10 mouse cellular contexts compared by ENCODE assay signal in the genomic region with DNA sequence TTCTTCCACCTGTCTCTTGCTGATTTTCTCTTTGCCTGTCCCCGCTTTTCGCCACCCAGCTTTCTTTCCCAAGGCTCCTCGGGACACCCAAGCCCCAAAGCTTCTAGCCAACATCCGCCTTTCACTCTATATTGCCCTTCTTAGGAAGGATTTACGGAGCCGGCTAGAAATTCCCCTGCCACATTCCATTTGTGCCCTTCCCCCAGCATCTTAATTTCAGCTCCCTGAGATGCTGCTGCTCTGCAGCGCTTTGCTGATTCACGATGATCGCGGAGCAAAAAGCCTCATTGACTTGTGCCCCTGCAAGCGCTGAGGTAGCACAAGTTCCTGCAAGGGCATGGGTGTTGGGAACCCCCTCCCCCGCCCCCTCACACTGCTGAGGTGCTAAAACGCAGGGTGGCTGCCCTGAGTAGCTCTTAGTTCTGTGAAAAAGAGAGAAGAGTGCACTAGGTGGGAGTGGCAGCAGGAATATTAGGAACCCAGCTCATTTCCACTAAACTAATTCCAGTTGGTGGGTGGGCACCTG. TPM values are rescaled to one million over a fixed set of nuclear protein-coding genes. Genes with fewer than 3 reads are reported as not detected.
A peak's percentile ranks its signal among the peaks of the same experiment; 100 is the strongest.
DNase-seq lines count a peak whose midpoint lies in the region; ATAC-seq and TF ChIP-seq lines count a peak whose summit lies in the region.
"Had no signal": no experiment of that assay in that cellular context is flagged by ENCODE, and none has a peak within 500 bp of the region (broad histone marks: within the 10 kb centered on the region; RNA-seq: fewer than 3 reads in every experiment).

No protein-coding gene starts in this region.

- peak overlapping the region; percentile 41 for H3K4me2 ChIP-seq in heart, embryonic 11.5 days
- H3K4me2 ChIP-seq in forebrain, embryonic 12.5 days = peak overlapping the region; percentile 81
- peak overlapping the region; percentile 71 for H3K4me2 ChIP-seq in midbrain, embryonic 15.5 days

- H3K4me1 ChIP-seq in heart, embryonic 11.5 days (ENCODE audit: control insufficient read depth, insufficient read depth, low read length) = no peaks in the 10 kb centered on the region
- H3K4me1 ChIP-seq in heart, adult 2 months (ENCODE audit: control insufficient read depth, insufficient read depth, low read length) = no peaks in the 10 kb centered on the region
- no peaks in the 10 kb centered on the region for H3K4me1 ChIP-seq in forebrain, embryonic 12.5 days
- 0 out of 2 replicates have a peak, but pooled peaks cover 4% of the 10 kb centered on the region for H3K4me1 ChIP-seq in midbrain, embryonic 15.5 days

- TF ChIP-seq EP300 in heart, adult 2 months (IDR thresholded peaks at IDR 0.05; ENCODE audit: insufficient read depth, low read depth, low read length) = no peak

- intact Hi-C loops in heart, adult 2 months (cut with DNase I) = no loop called here

- no peaks in the 10 kb centered on the region for H3K79me2 ChIP-seq in heart, adult 2 months (replicated peaks; ENCODE audit: control insufficient read depth, insufficient read depth, low read length)

- peaks cover 29% of the 10 kb centered on the region for H3K27me3 ChIP-seq in heart, embryonic 11.5 days (ENCODE audit: control insufficient read depth, insufficient read depth, low read length)
- no peaks in the 10 kb centered on the region for H3K27me3 ChIP-seq in heart, adult 2 months (ENCODE audit: control insufficient read depth, insufficient read depth, low read length)
- peaks cover 33% of the 10 kb centered on the region for H3K27me3 ChIP-seq in forebrain, embryonic 12.5 days
- H3K27me3 ChIP-seq in midbrain, embryonic 15.5 days (replicated peaks) = no peaks in the 10 kb centered on the region
- H3K27me3 ChIP-seq: CH12.LX had no signal

- no peak overlapping the region for H3K9ac ChIP-seq in heart, embryonic 11.5 days (ENCODE audit: low read depth, low read length)
- H3K9ac ChIP-seq in heart, adult 2 months (ENCODE audit: low read depth, low read length) = no peak overlapping the region
- no peak overlapping the region for H3K9ac ChIP-seq in forebrain, embryonic 12.5 days
- no peak overlapping the region for H3K9ac ChIP-seq in midbrain, embryonic 15.5 days

- no peak overlapping the region for H3K4me3 ChIP-seq in heart, embryonic 11.5 days (ENCODE audit: low read depth, low read length)
- no peak overlapping the region for H3K4me3 ChIP-seq in heart, adult 2 months
- no peak overlapping the region for H3K4me3 ChIP-seq in forebrain, embryonic 12.5 days (replicated peaks)
- H3K4me3 ChIP-seq in midbrain, embryonic 15.5 days = peak overlapping the region; percentile 28

- no peaks in the 10 kb centered on the region for H3K9me3 ChIP-seq in heart, embryonic 11.5 days (replicated peaks; ENCODE audit: control insufficient read depth, low read length)
- H3K9me3 ChIP-seq in forebrain, embryonic 12.5 days = no peaks in the 10 kb centered on the region
- H3K9me3 ChIP-seq in midbrain, embryonic 15.5 days = no peaks in the 10 kb centered on the region

- no peak for DNase-seq in heart, adult 2 months
- DNase-seq in R1 (ENCODE audit: low read depth, low spot score) = peak; percentile 8
- no peak for DNase-seq in urinary bladder, postnatal 14 days (ENCODE audit: low spot score)
- no peak for DNase-seq in yolk sac, embryonic 10.5 days (ENCODE audit: low spot score)
- no peak for DNase-seq in lung, postnatal 10 days

- H3K27ac ChIP-seq in heart, embryonic 11.5 days (ENCODE audit: low read depth, low read length) = no peak overlapping the region
- H3K27ac ChIP-seq in heart, adult 2 months = no peak overlapping the region
- no peak overlapping the region for H3K27ac ChIP-seq in forebrain, embryonic 12.5 days
- H3K27ac ChIP-seq in midbrain, embryonic 15.5 days = no peak overlapping the region

- H3K36me3 ChIP-seq in heart, embryonic 11.5 days (ENCODE audit: control insufficient read depth, insufficient read depth, low read length) = no peaks in the 10 kb centered on the region
- H3K36me3 ChIP-seq in heart, adult 2 months (ENCODE audit: control insufficient read depth, insufficient read depth, low read length) = no peaks in the 10 kb centered on the region
- no peaks in the 10 kb centered on the region for H3K36me3 ChIP-seq in forebrain, embryonic 12.5 days (replicated peaks)
- no peaks in the 10 kb centered on the region for H3K36me3 ChIP-seq in midbrain, embryonic 15.5 days (replicated peaks)

- no peak for TF ChIP-seq POLR2A in heart, adult 2 months (IDR thresholded peaks at IDR 0.05; ENCODE audit: insufficient read depth, low read depth, low read length)

- 8% methylated on average over 13 of the region's 13 CpGs for WGBS in heart, embryonic 11.5 days (ENCODE audit: insufficient replicate concordance)
- WGBS in heart, adult 2 months = 13% methylated on average over 13 of the region's 13 CpGs
- 20% methylated on average over 13 of the region's 13 CpGs for WGBS in forebrain, embryonic 12.5 days
- 15% methylated on average over 13 of the region's 13 CpGs for WGBS in midbrain, embryonic 15.5 days

- TF ChIP-seq CTCF in heart, adult 2 months (IDR thresholded peaks at IDR 0.05) = no peak

- no peak for ATAC-seq in heart, embryonic 11.5 days (replicated peaks; ENCODE audit: insufficient number of reproducible peaks, low FRiP score, low TSS enrichment)
- ATAC-seq in forebrain, embryonic 12.5 days (ENCODE audit: low FRiP score) = no peak
- no peak for ATAC-seq in midbrain, embryonic 15.5 days (replicated peaks)

RNA-seq across cellular contexts. Expression of a gene that starts 1.2 kb away (rescaled TPM):
- not detected in 2 replicates for polyA plus RNA-seq in heart, embryonic 11.5 days (2014; fragmentation: Nextera tagmentation; extraction: Ambion mirVana)
- total RNA-seq in heart, adult 2 months (2021) = not detected
- polyA plus RNA-seq in heart, adult 2 months (2012; rRNA removed) = not detected in 2 replicates
- polyA plus RNA-seq in forebrain, embryonic 12.5 days (2016; fragmentation: Nextera tagmentation; extraction: Ambion mirVana) = not detected in 2 replicates
- 0.57 TPM in 1 of 2 replicates, not detected in the other for polyA plus RNA-seq in midbrain, embryonic 15.5 days (2015; fragmentation: Nextera tagmentation; extraction: Ambion mirVana)
- total RNA-seq: CH12.LX; layer of hippocampus, postnatal 10 days had no signal

RNA-seq across cellular contexts. Expression of a gene that starts 2.1 kb away (rescaled TPM):
- 0.28 and 0.34 TPM in 2 replicates for polyA plus RNA-seq in heart, embryonic 11.5 days (2014; fragmentation: Nextera tagmentation; extraction: Ambion mirVana)
- under 1 TPM in 1 of 2 experiments, not detected in 1; 0.26 TPM for total RNA-seq in heart, adult 2 months (2021)
- polyA plus RNA-seq in heart, adult 2 months (2012; rRNA removed) = 0.04 and 0.23 TPM in 2 replicates
- 1.4 and 1.9 TPM in 2 replicates for polyA plus RNA-seq in forebrain, embryonic 12.5 days (2016; fragmentation: Nextera tagmentation; extraction: Ambion mirVana)
- polyA plus RNA-seq in midbrain, embryonic 15.5 days (2015; fragmentation: Nextera tagmentation; extraction: Ambion mirVana) = 12.0 and 13.2 TPM in 2 replicates
- total RNA-seq: CH12.LX had no signal
